Comparison of ENCODE assay signal across 15 mouse cellular contexts in the genomic region with DNA sequence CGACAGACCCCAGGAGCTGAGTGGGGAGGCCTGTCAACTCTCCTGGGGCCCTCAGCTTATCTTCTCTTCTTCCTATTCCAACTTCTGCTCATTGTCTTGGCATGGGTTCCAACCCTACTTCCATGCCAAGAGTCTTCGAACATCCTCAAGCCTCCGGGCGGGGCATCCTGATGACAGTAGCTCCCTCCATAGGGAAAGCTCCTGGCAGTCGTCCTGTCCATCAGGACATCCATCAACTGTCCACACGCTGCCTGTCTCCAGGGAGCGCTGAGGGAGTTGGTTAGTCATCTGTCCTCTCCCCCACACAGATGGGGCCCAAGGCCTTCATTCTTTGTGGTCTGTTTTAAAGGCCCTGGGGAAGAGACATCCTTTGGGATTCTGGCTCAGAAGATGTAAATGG. TPM values are rescaled to one million over a fixed set of nuclear protein-coding genes. Genes with fewer than 3 reads are reported as not detected.
DNase-seq lines count a peak whose midpoint lies in the region; ATAC-seq and TF ChIP-seq lines count a peak whose summit lies in the region.
"Had no signal": no experiment of that assay in that cellular context is flagged by ENCODE, and none has a peak within 500 bp of the region (broad histone marks: within the 10 kb centered on the region; RNA-seq: fewer than 3 reads in every experiment).

No protein-coding gene starts in this region.

- H3K79me2 ChIP-seq in liver, adult 2 months (ENCODE audit: control insufficient read depth, insufficient read depth, low read length): peaks cover 55% of the 10 kb centered on the region

- WGBS in liver, adult 2 months: 63% methylated on average over 7 of the region's 7 CpGs
- 72% methylated on average over 7 of the region's 7 CpGs for WGBS in liver, embryonic 12.5 days (ENCODE audit: insufficient replicate concordance)
- 65% methylated on average over 7 of the region's 7 CpGs for WGBS in hindbrain, embryonic 12.5 days

- H3K4me3 ChIP-seq in liver, adult 2 months (ENCODE audit: insufficient read depth, low read depth, low read length): no peak overlapping the region
- H3K4me3 ChIP-seq in liver, embryonic 12.5 days: no peak overlapping the region
- H3K4me3 ChIP-seq in hindbrain, embryonic 12.5 days: no peak overlapping the region
- H3K4me3 ChIP-seq: embryonic facial prominence, embryonic 15.5 days; hindbrain, embryonic 13.5 days; left cerebral cortex, adult 2 months had no signal

- peaks cover 45% of the 10 kb centered on the region for H3K4me1 ChIP-seq in liver, adult 2 months (ENCODE audit: control insufficient read depth, insufficient read depth, low read length)
- peaks cover 81% of the 10 kb centered on the region for H3K4me1 ChIP-seq in liver, embryonic 12.5 days
- peaks cover 41% of the 10 kb centered on the region for H3K4me1 ChIP-seq in hindbrain, embryonic 12.5 days

- peaks cover 5% of the 10 kb centered on the region for H3K36me3 ChIP-seq in liver, adult 2 months (ENCODE audit: control insufficient read depth, insufficient read depth, low read length)
- peaks cover 51% of the 10 kb centered on the region for H3K36me3 ChIP-seq in liver, embryonic 12.5 days
- H3K36me3 ChIP-seq in hindbrain, embryonic 12.5 days: peaks cover 32% of the 10 kb centered on the region

- H3K9ac ChIP-seq in liver, adult 2 months (ENCODE audit: low read depth, low read length): no peak overlapping the region
- H3K9ac ChIP-seq in liver, embryonic 12.5 days: peak overlapping the region; percentile 4; the same call in 1 of the 2 replicates
- H3K9ac ChIP-seq in hindbrain, embryonic 12.5 days: no peak overlapping the region
- H3K9ac ChIP-seq: embryonic facial prominence, embryonic 15.5 days; forebrain, postnatal 0 days; hindbrain, embryonic 13.5 days had no signal

- no peaks in the 10 kb centered on the region for H3K27me3 ChIP-seq in liver, adult 2 months (ENCODE audit: control insufficient read depth, insufficient read depth, low read length)
- H3K27me3 ChIP-seq in liver, embryonic 12.5 days (replicated peaks): no peaks in the 10 kb centered on the region
- no peaks in the 10 kb centered on the region for H3K27me3 ChIP-seq in hindbrain, embryonic 12.5 days
- H3K27me3 ChIP-seq: embryonic facial prominence, embryonic 15.5 days; hindbrain, embryonic 13.5 days had no signal

- H3K27ac ChIP-seq in liver, adult 2 months (replicated peaks; ENCODE audit: insufficient read depth, low read depth, low read length): peak overlapping the region; percentile 78
- peak overlapping the region; percentile 94 for H3K27ac ChIP-seq in liver, embryonic 12.5 days
- no peak overlapping the region for H3K27ac ChIP-seq in hindbrain, embryonic 12.5 days
- H3K27ac ChIP-seq: embryonic facial prominence, embryonic 15.5 days; hindbrain, embryonic 13.5 days; kidney, postnatal 0 days; left cerebral cortex, adult 2 months had no signal

- no peak for ATAC-seq in liver, embryonic 12.5 days
- ATAC-seq in hindbrain, embryonic 12.5 days (ENCODE audit: low FRiP score): no peak
- ATAC-seq: forebrain, postnatal 0 days had no signal

- H3K4me2 ChIP-seq in liver, embryonic 12.5 days: no peak overlapping the region
- no peak overlapping the region for H3K4me2 ChIP-seq in hindbrain, embryonic 12.5 days (replicated peaks)
- H3K4me2 ChIP-seq: embryonic facial prominence, embryonic 15.5 days; hindbrain, embryonic 13.5 days had no signal

- DNase-seq in adrenal gland, postnatal 14 days: peak; percentile 55
- no peak for DNase-seq in adrenal gland, postnatal 4 days (ENCODE audit: low spot score in 2 of 2)
- no peak for DNase-seq in liver, adult 2 months (ENCODE audit: extremely low read depth, low read depth, low spot score)
- no peak for DNase-seq in liver
- DNase-seq in lung, postnatal 4 days: peak; percentile 67 to 82
- no peak for DNase-seq in thymus, postnatal 14 days
- DNase-seq: forebrain, postnatal 0 days had no signal

- TF ChIP-seq POLR2A in liver, adult 2 months (IDR thresholded peaks at IDR 0.05; ENCODE audit: extremely low read depth, insufficient read depth, low read length): no peak

- TF ChIP-seq CTCF in liver, adult 2 months (IDR thresholded peaks at IDR 0.05; ENCODE audit: low read depth, low read length): no peak

- no peaks in the 10 kb centered on the region for H3K9me3 ChIP-seq in liver, embryonic 12.5 days (replicated peaks)
- H3K9me3 ChIP-seq in hindbrain, embryonic 12.5 days (replicated peaks): no peaks in the 10 kb centered on the region
- H3K9me3 ChIP-seq: embryonic facial prominence, embryonic 15.5 days; hindbrain, embryonic 13.5 days had no signal

RNA-seq across cellular contexts. Expression of gene Gm10277, which starts 6.5 kb away (rescaled TPM):
- not detected in 2 replicates for total RNA-seq in adrenal gland, postnatal 14 days (2021)
- not detected for total RNA-seq in adrenal gland, postnatal 4 days (2021)
- not detected in 2 replicates for total RNA-seq in liver, adult 2 months (2014; rRNA removed)
- polyA plus RNA-seq in liver, adult 2 months (2012; rRNA removed): not detected in 2 replicates
- 1.2 and 1.6 TPM in 2 replicates for polyA plus RNA-seq in liver, embryonic 12.5 days (2016; fragmentation: Nextera tagmentation; extraction: Ambion mirVana)
- polyA plus RNA-seq in hindbrain, embryonic 12.5 days (2016; fragmentation: Nextera tagmentation; extraction: Ambion mirVana): 2.7 and 2.9 TPM in 2 replicates
- total RNA-seq: forebrain, postnatal 0 days; heart, adult 8-10 months; left cerebral cortex, adult 2 months; monocyte, adult 5-6 weeks had no signal

RNA-seq across cellular contexts. Expression of gene Myo18a, which starts 18.0 kb away (rescaled TPM):
- 57.6 and 62.5 TPM in 2 replicates for total RNA-seq in adrenal gland, postnatal 14 days (2021)
- 10 to 100 TPM; 90.0 to 90.8 TPM for total RNA-seq in adrenal gland, postnatal 4 days (2021)
- total RNA-seq in liver, adult 2 months (2014; rRNA removed): 28.6 and 33.7 TPM in 2 replicates
- polyA plus RNA-seq in liver, adult 2 months (2012; rRNA removed): 33.8 and 42.0 TPM in 2 replicates
- polyA plus RNA-seq in liver, embryonic 12.5 days (2016; fragmentation: Nextera tagmentation; extraction: Ambion mirVana): 28.8 and 30.3 TPM in 2 replicates
- 55.9 and 58.9 TPM in 2 replicates for polyA plus RNA-seq in hindbrain, embryonic 12.5 days (2016; fragmentation: Nextera tagmentation; extraction: Ambion mirVana)

RNA-seq across cellular contexts. Expression of gene Cryba1, which starts 56.0 kb away (rescaled TPM):
- total RNA-seq in adrenal gland, postnatal 14 days (2021): not detected in 2 replicates
- not detected for total RNA-seq in adrenal gland, postnatal 4 days (2021)
- total RNA-seq in liver, adult 2 months (2014; rRNA removed): not detected in 2 replicates
- polyA plus RNA-seq in liver, adult 2 months (2012; rRNA removed): not detected in 2 replicates
- not detected in 2 replicates for polyA plus RNA-seq in liver, embryonic 12.5 days (2016; fragmentation: Nextera tagmentation; extraction: Ambion mirVana)
- polyA plus RNA-seq in hindbrain, embryonic 12.5 days (2016; fragmentation: Nextera tagmentation; extraction: Ambion mirVana): 2.8 and 3.5 TPM in 2 replicates
- total RNA-seq: heart, adult 8-10 months; left cerebral cortex, adult 2 months; monocyte, adult 5-6 weeks had no signal
- polyA plus RNA-seq: kidney, postnatal 0 days had no signal

Comparison
In these comparisons a context has a peak if more than half of its experiments do, and no peak if none do; other contexts are left out.
1. DNase-seq: peak in adrenal gland, postnatal 14 days (single experiment) and lung, postnatal 4 days (2 of 2); none in adrenal gland, postnatal 4 days (0 of 2), liver, adult 2 months (single experiment), liver (single experiment) and thymus, postnatal 14 days (single experiment).